Mouse (Mus musculus): ENCODE results near the gene Nkain4.
A peak's percentile ranks its signal among the peaks of the same experiment; 100 is the strongest.

Nkain4 gene

DNA sequence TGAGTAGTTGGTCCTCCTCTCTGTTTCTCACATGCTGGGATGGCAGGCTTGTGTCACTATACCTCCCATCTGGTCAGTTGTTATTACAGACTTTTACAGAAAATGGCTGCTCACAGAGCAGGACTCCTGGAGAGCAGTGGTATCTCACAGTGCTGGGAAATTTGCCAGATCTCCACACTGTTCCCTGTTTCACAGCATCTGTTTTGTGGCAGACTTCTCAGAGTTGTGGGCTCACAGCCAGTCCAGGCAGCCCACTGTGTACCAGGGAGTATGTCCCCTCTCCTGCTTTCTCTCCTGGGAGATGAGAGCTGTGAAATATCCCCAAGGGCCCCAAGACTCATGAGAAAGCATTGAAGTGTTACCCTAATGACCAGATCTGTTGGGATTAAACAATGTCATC, 12.6 kb downstream of the Nkain4 start:
- no peak for DNase-seq

- no peak for DNase-seq
These were observed 14.3 kb downstream of the Nkain4 start for GRCm38 (mm10) chr2:180940187-180940586.

DNA sequence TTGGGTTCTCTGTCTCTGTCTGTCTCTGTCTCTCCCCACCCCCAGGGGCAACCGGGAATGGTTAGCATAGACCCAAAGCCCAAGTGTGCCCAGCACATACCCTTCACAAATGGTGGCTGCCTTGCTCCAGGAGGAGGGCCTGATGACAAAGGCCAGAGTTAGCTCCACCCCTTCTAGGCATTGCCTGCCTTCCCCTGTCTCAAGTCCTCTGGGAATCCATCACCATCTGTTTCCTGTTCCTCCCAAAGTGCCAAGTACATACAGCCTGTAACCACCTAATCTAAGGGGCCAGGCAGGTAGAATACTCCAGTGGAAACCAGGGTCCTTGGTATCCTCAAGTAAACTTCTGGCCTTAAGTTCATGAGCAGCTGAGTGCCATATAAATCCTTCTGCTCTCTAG, 22.1 kb downstream of the Nkain4 start:
- DNase-seq = no peak

DNA sequence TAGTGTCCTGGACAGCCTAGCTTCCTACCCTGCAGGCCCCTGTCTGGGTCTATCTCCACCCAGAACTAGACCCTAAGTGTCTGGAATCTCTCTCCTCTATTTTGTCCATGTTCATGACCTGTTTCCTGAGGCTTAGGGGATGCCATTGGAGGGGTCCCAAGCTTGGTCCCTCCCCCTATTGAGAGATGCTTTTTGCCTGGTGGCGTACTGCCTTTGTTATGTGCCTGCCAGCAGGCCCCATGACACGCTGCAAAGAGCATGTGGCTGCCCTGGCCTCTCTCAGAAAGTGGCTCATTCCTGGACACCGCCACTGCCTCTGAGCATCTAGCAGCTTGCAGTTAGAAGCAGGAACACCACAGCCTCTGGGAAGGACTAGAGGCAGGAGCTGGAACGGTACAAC, 25.8 kb downstream of the Nkain4 start, which contains the start of gene Birc7:
TSS of gene Birc7 (plus strand) at position 301 of the 400 bp plus-strand sequence.
- DNase-seq = no peak

- peak; percentile 82 for DNase-seq
These were observed 29.3 kb downstream of the Nkain4 start for GRCm38 (mm10) chr2:180925176-180925575.

GRCm38 (mm10) chr2:180922739-180923138, 31.8 kb downstream of the Nkain4 start:
- no peak for DNase-seq

- peak; percentile 97 for DNase-seq
These were observed 33.6 kb downstream of the Nkain4 start, which contains the start of gene Ythdf1 for GRCm38 (mm10) chr2:180920810-180921400. Gene Ythdf1, minus strand, starts transcription at chr2:180920949.

GRCm38 (mm10) chr2:180919913-180920809, 34.3 kb downstream of the Nkain4 start:
- no peak for DNase-seq

DNA sequence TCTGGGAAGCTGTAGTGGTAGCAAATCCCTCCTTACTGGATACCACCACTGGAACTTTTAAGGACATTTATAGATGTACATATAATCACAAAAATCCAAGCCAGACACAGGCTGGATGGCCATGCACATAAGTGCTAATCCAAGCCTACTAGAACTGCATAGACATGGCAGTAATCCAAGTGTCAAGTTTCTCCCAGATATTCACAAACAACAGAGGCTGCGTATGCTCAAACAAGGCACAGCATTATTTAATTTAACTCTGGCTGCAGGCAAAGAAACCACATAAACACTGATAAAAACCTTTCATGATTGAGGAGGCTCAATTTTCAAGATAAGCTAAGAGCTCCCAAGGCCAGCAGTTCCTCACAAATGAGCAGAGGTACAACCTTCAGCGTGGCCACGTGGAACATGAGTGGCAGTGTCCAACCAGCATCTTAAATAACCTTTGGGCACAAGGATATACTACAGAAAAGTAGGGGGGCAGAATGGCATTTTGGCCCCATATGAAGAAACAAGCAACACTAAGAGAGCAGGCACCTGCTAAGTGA, 38.5 kb downstream of the Nkain4 start:
- no peak for DNase-seq

GRCm38 (mm10) chr2:180910928-180911327, 43.6 kb downstream of the Nkain4 start:
- no peak for DNase-seq

DNA sequence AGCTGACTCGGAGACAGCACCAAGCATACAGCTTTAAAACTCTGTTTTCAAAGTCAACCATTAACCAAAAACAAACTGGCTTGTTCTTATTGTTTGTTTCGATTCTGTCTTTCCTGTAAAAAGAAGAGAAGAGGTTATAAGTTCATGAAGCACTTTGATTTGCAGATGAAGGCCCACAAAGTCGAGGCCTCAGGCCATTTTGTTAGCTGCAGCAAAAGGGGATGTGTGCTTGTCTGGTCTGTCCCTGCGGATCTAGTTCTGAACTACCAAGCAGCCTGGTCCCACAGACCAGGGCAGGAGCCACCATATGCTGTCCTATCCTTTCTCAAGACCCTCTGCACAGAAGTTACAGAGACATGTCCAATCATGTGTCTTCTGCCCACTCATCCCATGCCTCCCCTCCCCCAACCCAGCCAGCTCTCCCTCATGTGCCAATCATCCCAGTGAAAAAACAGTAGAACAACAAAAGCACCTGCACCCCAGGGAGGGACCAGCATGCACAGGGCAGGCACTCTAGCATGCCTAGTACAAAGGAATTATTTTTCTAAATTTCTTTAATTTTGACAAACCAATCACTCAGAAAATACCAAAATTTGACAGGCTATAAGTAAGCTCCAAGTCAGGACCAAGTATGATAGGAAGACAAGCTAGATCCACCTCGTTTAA, 48.8 kb downstream of the Nkain4 start:
- DNase-seq = no peak

- DNase-seq = no peak
These were observed 49.9 kb downstream of the Nkain4 start for GRCm38 (mm10) chr2:180904435-180905208.

DNA sequence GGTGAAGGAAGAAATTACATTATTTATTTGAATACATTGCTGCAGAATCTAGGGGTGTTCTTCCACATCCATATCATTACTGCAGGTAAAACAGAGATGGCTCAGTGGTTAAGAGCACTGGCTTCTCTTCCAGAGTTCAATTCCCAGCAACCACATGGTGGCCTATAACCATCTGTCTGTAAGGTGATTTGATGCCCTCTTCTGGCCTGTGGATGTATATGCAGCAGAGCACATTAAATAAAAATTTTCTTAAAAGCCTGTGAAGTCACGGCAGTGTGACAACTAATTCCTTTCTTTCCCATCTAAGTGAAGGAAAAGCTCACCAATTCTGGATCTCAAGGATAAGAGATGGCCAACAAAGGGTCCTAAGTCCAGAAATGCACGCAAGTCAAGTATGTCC, 52.4 kb downstream of the Nkain4 start:
- DNase-seq = peak; percentile 71

DNA sequence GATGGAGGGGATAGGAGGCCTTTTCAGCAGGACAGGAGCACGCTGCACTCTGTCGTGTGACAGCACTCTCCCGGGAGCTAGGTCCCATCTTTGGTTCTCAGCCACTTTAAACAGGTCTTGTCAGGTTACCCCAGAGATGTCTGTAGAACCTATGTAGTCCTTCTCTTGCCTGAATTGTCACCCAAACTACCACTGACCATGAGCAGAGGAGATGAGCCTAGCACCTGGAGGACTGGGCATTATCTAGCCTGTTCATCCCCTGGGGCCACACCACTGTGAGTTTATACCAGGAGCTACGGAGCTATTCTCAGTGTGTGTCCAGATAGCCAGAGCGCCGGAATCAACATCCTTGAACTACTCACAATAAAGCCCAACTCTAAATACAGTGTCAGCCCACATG, 56.6 kb downstream of the Nkain4 start:
- DNase-seq = no peak

GRCm38 (mm10) chr2:180896819-180897625, 57.5 kb downstream of the Nkain4 start:
- DNase-seq = peak; percentile 16

DNA sequence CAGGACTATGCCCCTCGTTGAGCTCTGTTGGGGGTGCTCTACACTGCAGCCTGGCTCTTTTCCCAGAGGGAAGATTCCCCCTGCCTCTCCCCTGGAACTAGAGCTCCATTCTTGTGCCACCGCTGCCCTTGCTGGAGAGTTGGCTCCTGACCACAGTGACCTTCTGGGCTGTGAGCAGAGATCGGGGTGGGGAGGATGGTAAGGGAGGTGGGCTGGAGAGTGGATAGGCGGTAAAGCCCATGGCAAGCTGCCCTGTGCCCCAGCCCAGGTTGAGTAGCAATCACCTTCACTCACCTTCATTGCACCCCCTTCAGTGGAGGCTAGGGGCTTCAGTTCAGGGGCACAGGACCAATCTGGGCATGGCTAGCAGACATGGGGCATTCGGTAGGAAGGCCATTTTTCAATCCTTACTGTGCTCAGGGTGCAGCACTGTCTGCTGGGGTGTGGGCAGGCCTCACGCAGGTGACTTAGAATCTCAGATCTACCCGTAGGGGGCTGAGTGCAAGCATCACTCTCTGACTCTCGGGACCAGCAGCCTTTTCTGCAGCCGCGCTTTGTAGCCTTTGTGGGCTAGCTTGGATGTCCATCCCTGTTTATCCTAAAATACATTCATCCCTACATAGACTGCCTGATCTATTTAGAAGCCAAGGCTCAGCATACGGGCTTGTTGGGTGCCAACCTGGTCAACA, 58.5 kb downstream of the Nkain4 start:
- DNase-seq = no peak

- DNase-seq = no peak
These were observed 59.2 kb downstream of the Nkain4 start for GRCm38 (mm10) chr2:180895321-180895720.

GRCm38 (mm10) chr2:180894734-180895133, 59.8 kb downstream of the Nkain4 start:
- peak; percentile 95 for DNase-seq

DNA sequence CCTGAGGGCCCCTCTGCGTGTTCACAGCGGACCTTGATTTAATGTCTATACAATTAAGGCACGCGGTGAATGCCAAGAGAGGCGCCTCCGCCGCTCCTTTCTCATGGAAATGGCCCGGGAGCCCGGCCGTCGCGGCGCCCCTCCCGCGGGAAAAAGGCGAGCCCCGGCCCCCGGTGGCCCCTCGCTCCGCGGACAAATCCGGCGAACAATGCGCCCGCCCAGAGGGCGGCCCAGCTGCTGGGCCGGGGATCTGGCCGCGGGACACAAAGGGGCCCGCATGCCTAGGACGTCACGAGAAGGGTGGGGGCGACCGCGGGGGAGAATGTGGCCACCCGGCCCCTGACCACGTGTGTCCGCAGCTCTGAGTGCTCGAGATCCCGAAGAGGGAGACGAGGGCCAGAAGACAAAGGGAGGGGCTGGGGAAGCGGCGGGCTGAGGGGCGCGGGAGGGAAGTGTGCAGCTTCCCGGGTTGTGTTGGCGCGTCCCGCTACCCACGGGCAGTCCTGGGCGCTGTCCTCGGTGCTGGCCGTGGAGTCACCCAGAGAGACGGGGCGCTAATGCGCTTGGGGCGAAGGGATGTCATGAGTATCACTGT, 60.4 kb downstream of the Nkain4 start:
- DNase-seq = peak; percentile 89

- DNase-seq = peak; percentile 72
These were observed 60.9 kb downstream of the Nkain4 start for GRCm38 (mm10) chr2:180893537-180894028.

Data from retina, postnatal 1 day (tissue).